Mouse (Mus musculus): ENCODE measurements at regions not wholly inside any gene's neighbourhood (a gene's known extent, or its start where the extent isn't known, plus 50 kb on each side); places are given as distances from the start of the nearest gene placed in this dataset.

GRCm38 (mm10) chr2:51001548-51001947 lies 147.4 kb downstream of the Rnd3 start:
- Histone ChIP-seq H3K4me1 (ENCODE audit: control insufficient read depth, insufficient read depth, low read length) (no peaks in the 10 kb centered on the region), H3K9me3 (ENCODE audit: control insufficient read depth, low read length) (no peaks in the 10 kb centered on the region), H3K27ac (ENCODE audit: low read depth, low read length) (no peak overlapping the region), H3K4me2 (ENCODE audit: low read depth, low read length) (no peak overlapping the region), H3K27me3 (ENCODE audit: control insufficient read depth, insufficient read depth, low read length) (no peaks in the 10 kb centered on the region), H3K36me3 (ENCODE audit: control insufficient read depth, insufficient read depth, low read length) (no peaks in the 10 kb centered on the region), H3K9ac (replicated peaks; ENCODE audit: low read depth, low read length) (no peak overlapping the region), H3K4me3 (ENCODE audit: low read depth, low read length) (no peak overlapping the region)
- 67% methylated on average over 5 of the region's 5 CpGs for WGBS
- ATAC-seq (ENCODE audit: low read depth), result no peak

- Histone ChIP-seq H3K9me3 (ENCODE audit: control insufficient read depth, low read length) (no peaks in the 10 kb centered on the region), H3K27ac (ENCODE audit: low read depth, low read length) (no peak overlapping the region), H3K36me3 (ENCODE audit: control insufficient read depth, insufficient read depth, low read length) (no peaks in the 10 kb centered on the region), H3K4me2 (ENCODE audit: low read depth, low read length) (no peak overlapping the region), H3K4me1 (ENCODE audit: control insufficient read depth, insufficient read depth, low read length) (no peaks in the 10 kb centered on the region), H3K9ac (replicated peaks; ENCODE audit: low read depth, low read length) (no peak overlapping the region), H3K4me3 (ENCODE audit: low read depth, low read length) (no peak overlapping the region), H3K27me3 (ENCODE audit: control insufficient read depth, insufficient read depth, low read length) (no peaks in the 10 kb centered on the region)
- 91% methylated on average over 2 of the region's 2 CpGs for WGBS
- no peak for ATAC-seq (ENCODE audit: low read depth)
Observed at GRCm38 (mm10) chr2:50983883-50984410, 165.0 kb downstream of the Rnd3 start.

- H3K4me3 ChIP-seq (ENCODE audit: low read depth, low read length), result no peak overlapping the region
- no peak overlapping the region for H3K9ac ChIP-seq (replicated peaks; ENCODE audit: low read depth, low read length)
- no peaks in the 10 kb centered on the region for H3K4me1 ChIP-seq (ENCODE audit: control insufficient read depth, insufficient read depth, low read length)
- 89% methylated on average over 5 of the region's 5 CpGs for WGBS
- no peak overlapping the region for H3K4me2 ChIP-seq (ENCODE audit: low read depth, low read length)
- no peaks in the 10 kb centered on the region for H3K9me3 ChIP-seq (ENCODE audit: control insufficient read depth, low read length)
- H3K36me3 ChIP-seq (ENCODE audit: control insufficient read depth, insufficient read depth, low read length), result no peaks in the 10 kb centered on the region
- H3K27ac ChIP-seq (ENCODE audit: low read depth, low read length), result no peak overlapping the region
- no peaks in the 10 kb centered on the region for H3K27me3 ChIP-seq (ENCODE audit: control insufficient read depth, insufficient read depth, low read length)
- no peak for ATAC-seq (ENCODE audit: low read depth)
Observed at GRCm38 (mm10) chr2:50982571-50982970, 166.3 kb downstream of the Rnd3 start.

GRCm38 (mm10) chr2:50978356-50978755 lies 170.6 kb downstream of the Rnd3 start:
- H3K4me1 ChIP-seq (ENCODE audit: control insufficient read depth, insufficient read depth, low read length), result no peaks in the 10 kb centered on the region

GRCm38 (mm10) chr2:50971131-50971825 lies 177.6 kb downstream of the Rnd3 start:
- Histone ChIP-seq H3K4me2 (ENCODE audit: low read depth, low read length) (peak overlapping the region; percentile 14; the same call in 1 of the 2 replicates), H3K27me3 (ENCODE audit: control insufficient read depth, insufficient read depth, low read length) (no peaks in the 10 kb centered on the region), H3K9me3 (ENCODE audit: control insufficient read depth, low read length) (no peaks in the 10 kb centered on the region), H3K9ac (replicated peaks; ENCODE audit: low read depth, low read length) (peak overlapping the region; percentile 17; the same call in 1 of the 2 replicates), H3K4me3 (ENCODE audit: low read depth, low read length) (no peak overlapping the region), H3K27ac (ENCODE audit: low read depth, low read length) (peak overlapping the region; percentile 46), H3K36me3 (ENCODE audit: control insufficient read depth, insufficient read depth, low read length) (no peaks in the 10 kb centered on the region), H3K4me1 (ENCODE audit: control insufficient read depth, insufficient read depth, low read length) (peaks cover 14% of the 10 kb centered on the region)
- ATAC-seq (ENCODE audit: low read depth), result peak; percentile 93
- WGBS, result 2% methylated on average over 14 of the region's 14 CpGs

More at GRCm38 (mm10) chr2:50978356-50978755, 170.6 kb downstream of the Rnd3 start:
- no peak for ATAC-seq (ENCODE audit: low read depth)
- Histone ChIP-seq H3K27me3 (ENCODE audit: control insufficient read depth, insufficient read depth, low read length) (no peaks in the 10 kb centered on the region), H3K27ac (ENCODE audit: low read depth, low read length) (no peak overlapping the region), H3K9ac (replicated peaks; ENCODE audit: low read depth, low read length) (no peak overlapping the region), H3K4me2 (ENCODE audit: low read depth, low read length) (no peak overlapping the region), H3K4me3 (ENCODE audit: low read depth, low read length) (no peak overlapping the region), H3K9me3 (ENCODE audit: control insufficient read depth, low read length) (no peaks in the 10 kb centered on the region), H3K36me3 (ENCODE audit: control insufficient read depth, insufficient read depth, low read length) (no peaks in the 10 kb centered on the region)
- 90% methylated on average over 1 of the region's 1 CpGs for WGBS

- WGBS, result 90% methylated on average over 4 of the region's 4 CpGs
- ATAC-seq (ENCODE audit: low read depth), result no peak
Observed at GRCm38 (mm10) chr2:50968382-50968781, 180.5 kb downstream of the Rnd3 start.

GRCm38 (mm10) chr2:50967826-50968225 lies 181.1 kb downstream of the Rnd3 start:
- Histone ChIP-seq H3K9me3 (ENCODE audit: control insufficient read depth, low read length) (no peaks in the 10 kb centered on the region), H3K36me3 (ENCODE audit: control insufficient read depth, insufficient read depth, low read length) (no peaks in the 10 kb centered on the region), H3K27ac (ENCODE audit: low read depth, low read length) (no peak overlapping the region), H3K9ac (replicated peaks; ENCODE audit: low read depth, low read length) (no peak overlapping the region), H3K4me2 (ENCODE audit: low read depth, low read length) (no peak overlapping the region), H3K4me3 (ENCODE audit: low read depth, low read length) (no peak overlapping the region), H3K4me1 (ENCODE audit: control insufficient read depth, insufficient read depth, low read length) (peaks cover 14% of the 10 kb centered on the region), H3K27me3 (ENCODE audit: control insufficient read depth, insufficient read depth, low read length) (no peaks in the 10 kb centered on the region)
- no peak for ATAC-seq (ENCODE audit: low read depth)
- 45% methylated on average over 4 of the region's 4 CpGs for WGBS

More at GRCm38 (mm10) chr2:50968382-50968781, 180.5 kb downstream of the Rnd3 start:
- Histone ChIP-seq H3K4me1 (ENCODE audit: control insufficient read depth, insufficient read depth, low read length) (peaks cover 14% of the 10 kb centered on the region), H3K4me3 (ENCODE audit: low read depth, low read length) (no peak overlapping the region), H3K27ac (ENCODE audit: low read depth, low read length) (no peak overlapping the region), H3K27me3 (ENCODE audit: control insufficient read depth, insufficient read depth, low read length) (no peaks in the 10 kb centered on the region), H3K9me3 (ENCODE audit: control insufficient read depth, low read length) (no peaks in the 10 kb centered on the region), H3K36me3 (ENCODE audit: control insufficient read depth, insufficient read depth, low read length) (no peaks in the 10 kb centered on the region), H3K9ac (replicated peaks; ENCODE audit: low read depth, low read length) (no peak overlapping the region), H3K4me2 (ENCODE audit: low read depth, low read length) (no peak overlapping the region)

- no peak overlapping the region for H3K4me3 ChIP-seq (ENCODE audit: low read depth, low read length)
- WGBS, result 44% methylated on average over 4 of the region's 4 CpGs
- peaks cover 14% of the 10 kb centered on the region for H3K4me1 ChIP-seq (ENCODE audit: control insufficient read depth, insufficient read depth, low read length)
- peak; percentile 54; the same call in 1 of the 2 replicates for ATAC-seq (ENCODE audit: low read depth)
- no peak overlapping the region for H3K9ac ChIP-seq (replicated peaks; ENCODE audit: low read depth, low read length)
- H3K4me2 ChIP-seq (ENCODE audit: low read depth, low read length), result no peak overlapping the region
- no peak overlapping the region for H3K27ac ChIP-seq (ENCODE audit: low read depth, low read length)
- H3K36me3 ChIP-seq (ENCODE audit: control insufficient read depth, insufficient read depth, low read length), result no peaks in the 10 kb centered on the region
- H3K9me3 ChIP-seq (ENCODE audit: control insufficient read depth, low read length), result no peaks in the 10 kb centered on the region
- no peaks in the 10 kb centered on the region for H3K27me3 ChIP-seq (ENCODE audit: control insufficient read depth, insufficient read depth, low read length)
Observed at GRCm38 (mm10) chr2:50967133-50967532, 181.8 kb downstream of the Rnd3 start.

- Histone ChIP-seq H3K27ac (ENCODE audit: low read depth, low read length) (no peak overlapping the region), H3K9ac (replicated peaks; ENCODE audit: low read depth, low read length) (no peak overlapping the region), H3K27me3 (ENCODE audit: control insufficient read depth, insufficient read depth, low read length) (no peaks in the 10 kb centered on the region), H3K4me1 (ENCODE audit: control insufficient read depth, insufficient read depth, low read length) (peaks cover 3% of the 10 kb centered on the region; the same call in 1 of the 2 replicates), H3K4me2 (ENCODE audit: low read depth, low read length) (no peak overlapping the region), H3K4me3 (ENCODE audit: low read depth, low read length) (no peak overlapping the region), H3K9me3 (ENCODE audit: control insufficient read depth, low read length) (no peaks in the 10 kb centered on the region), H3K36me3 (ENCODE audit: control insufficient read depth, insufficient read depth, low read length) (no peaks in the 10 kb centered on the region)
- no peak for ATAC-seq (ENCODE audit: low read depth)
- 46% methylated on average over 8 of the region's 8 CpGs for whole genome bisulfite sequencing
Observed at GRCm38 (mm10) chr2:50965485-50966017, 183.4 kb downstream of the Rnd3 start.
